Mouse (Mus musculus): ENCODE measurements around the gene Myog.

- TF ChIP-seq CTCF (IDR thresholded peaks at IDR 0.05; ENCODE audit: borderline replicate concordance, control insufficient read depth, extremely low read depth, insufficient read depth, low read length, poor library complexity) (no peak), POLR2A (IDR thresholded peaks at IDR 0.05; ENCODE audit: control insufficient read depth, extremely low read depth, insufficient read depth, low read length, poor library complexity) (no peak)
Observed at GRCm38 (mm10) chr1:134326841-134327346, 37.1 kb downstream of the Myog start.

All from thymus, adult 2 months (tissue).